Mouse (Mus musculus) lung, adult 2 months (tissue): ENCODE results near the gene Pde4b.

ENCODE experiments used
- CTCF ChIP-seq: fragments of 200-500 bp; IDR thresholded peaks from 2 replicates; pipeline ENCODE4 v1.5.1; 2011; ENCODE audit warnings: mild to moderate bottlenecking, low read length, control low read depth; ENCODE audit not compliant: insufficient read depth
- POLR2A ChIP-seq: fragments of 200-500 bp; IDR thresholded peaks from 2 replicates; pipeline ENCODE4 v1.6.1; 2011; ENCODE audit warnings: low read depth, mild to moderate bottlenecking, control low read depth, low read length, borderline replicate concordance; ENCODE audit errors: extremely low read depth

- no peak for TF ChIP-seq POLR2A
- TF ChIP-seq CTCF, result no peak
These were observed 336.8 kb downstream of the Pde4b start for GRCm38 (mm10) chr4:102424104-102424503.
